ENCODE assay signal across 22 mouse cellular contexts in genomic region chr10:116296439-116296838, GRCm38 (mm10). TPM values are rescaled to one million over a fixed set of nuclear protein-coding genes. Genes with fewer than 3 reads are reported as not detected.
DNase-seq lines count a peak whose midpoint lies in the region; TF ChIP-seq lines count a peak whose summit lies in the region.
"Had no signal": no experiment of that assay in that cellular context is flagged by ENCODE, and none has a peak within 500 bp of the region (broad histone marks: within the 10 kb centered on the region; RNA-seq: fewer than 3 reads in every experiment).

No protein-coding gene starts in this region.

- H3ac ChIP-seq in C2C12 (ENCODE audit: control insufficient read depth, insufficient read length, low read depth) = no peak overlapping the region

- no peak overlapping the region for H3K9ac ChIP-seq in liver, adult 2 months (ENCODE audit: low read depth, low read length)
- H3K9ac ChIP-seq: embryonic facial prominence, embryonic 12.5 days; embryonic facial prominence, embryonic 15.5 days; hindbrain, embryonic 14.5 days had no signal

- no peak overlapping the region for H3K4me3 ChIP-seq in liver, adult 2 months (ENCODE audit: insufficient read depth, low read depth, low read length)
- H3K4me3 ChIP-seq in C2C12 (ENCODE audit: insufficient read depth, poor library complexity, severe bottlenecking) = no peak overlapping the region
- H3K4me3 ChIP-seq in embryonic fibroblast, embryonic 13.5 days (ENCODE audit: insufficient read depth, low read length) = no peak overlapping the region
- H3K4me3 ChIP-seq: embryonic facial prominence, embryonic 12.5 days; embryonic facial prominence, embryonic 15.5 days; erythroblast, embryonic 14.5 days; hindbrain, embryonic 10.5 days had no signal

- no peak for TF ChIP-seq CTCF in liver, adult 2 months (IDR thresholded peaks at IDR 0.05; ENCODE audit: low read depth, low read length)
- TF ChIP-seq CTCF in C2C12 (IDR thresholded peaks at IDR 0.05; ENCODE audit: control insufficient read depth, insufficient read depth, insufficient read length) = no peak
- no peak for TF ChIP-seq CTCF in embryonic fibroblast, embryonic 13.5 days (IDR thresholded peaks at IDR 0.05; ENCODE audit: borderline replicate concordance, insufficient read depth, low read length)

- H3K79me3 ChIP-seq in C2C12 (ENCODE audit: low read depth) = no peaks in the 10 kb centered on the region

- WGBS in liver, adult 2 months = 82% methylated on average over 4 of the region's 4 CpGs

- H3K4me1 ChIP-seq in liver, adult 2 months (ENCODE audit: control insufficient read depth, insufficient read depth, low read length) = no peaks in the 10 kb centered on the region
- H3K4me1 ChIP-seq in embryonic fibroblast, embryonic 13.5 days (ENCODE audit: control insufficient read depth, insufficient read depth, low read length) = peaks cover 7% of the 10 kb centered on the region

- DNase-seq in heart, adult 11 months = peak; percentile 33
- DNase-seq in heart, postnatal 4 days = no peak
- no peak for DNase-seq in liver, adult 2 months (ENCODE audit: extremely low read depth, low read depth, low spot score)
- no peak for DNase-seq in liver
- DNase-seq in cerebellum, adult 8-10 months = no peak
- DNase-seq in adrenal gland, adult 8-10 months = no peak
- DNase-seq: adrenal gland, adult 2 months; adrenal gland, postnatal 25 days; cerebellum, adult 11-12 months; cerebellum, adult 9-10 months; cerebellum, postnatal 14 days; gastrocnemius, postnatal 25 days; kidney, adult 18-20 months; kidney, adult 9 months had no signal

- H3K27me3 ChIP-seq in liver, adult 2 months (ENCODE audit: control insufficient read depth, insufficient read depth, low read length) = 0 out of 2 replicates have a peak, but pooled peaks cover 3% of the 10 kb centered on the region
- H3K27me3 ChIP-seq in C2C12 (ENCODE audit: control insufficient read depth, insufficient read depth, insufficient read length) = no peaks in the 10 kb centered on the region

- TF ChIP-seq POLR2A in liver, adult 2 months (IDR thresholded peaks at IDR 0.05; ENCODE audit: extremely low read depth, insufficient read depth, low read length) = no peak
- TF ChIP-seq POLR2A in embryonic fibroblast, embryonic 13.5 days (IDR thresholded peaks at IDR 0.05; ENCODE audit: low read depth, low read length) = no peak

- no peaks in the 10 kb centered on the region for H3K36me3 ChIP-seq in liver, adult 2 months (ENCODE audit: control insufficient read depth, insufficient read depth, low read length)
- no peaks in the 10 kb centered on the region for H3K36me3 ChIP-seq in C2C12 (ENCODE audit: control insufficient read depth, insufficient read depth)
- H3K36me3 ChIP-seq: embryonic facial prominence, embryonic 12.5 days; embryonic facial prominence, embryonic 15.5 days; hindbrain, embryonic 10.5 days had no signal

- H3K27ac ChIP-seq in liver, adult 2 months (replicated peaks; ENCODE audit: insufficient read depth, low read depth, low read length) = 0 out of 2 replicates have a peak overlapping the region, but pooled peaks have one; percentile 27
- H3K27ac ChIP-seq in embryonic fibroblast, embryonic 13.5 days (ENCODE audit: insufficient read depth, low read length) = peak overlapping the region; percentile 25; the same call in 1 of the 2 replicates
- H3K27ac ChIP-seq: embryonic facial prominence, embryonic 12.5 days; embryonic facial prominence, embryonic 15.5 days; hindbrain, embryonic 10.5 days; hindbrain, embryonic 14.5 days had no signal

- no peaks in the 10 kb centered on the region; the same call in 1 of the 2 replicates for H3K79me2 ChIP-seq in liver, adult 2 months (ENCODE audit: control insufficient read depth, insufficient read depth, low read length)
- no peaks in the 10 kb centered on the region for H3K79me2 ChIP-seq in C2C12 (ENCODE audit: control insufficient read depth, insufficient read depth)

TF ChIP-seq in C2C12, 6 proteins besides CTCF, POLR2A, EP300 and RAD21:
- TF ChIP-seq MAX (IDR thresholded peaks at IDR 0.05) = no peak
- TF ChIP-seq CEBPB (IDR thresholded peaks at IDR 0.05; ENCODE audit: low read depth) = peak; percentile 71
TF ChIP-seq in C2C12: peak in this region for 1.

RNA-seq across cellular contexts. Expression of gene Ptprb, which starts 21.1 kb away (rescaled TPM):
- 10 to 100 TPM; 56.8 to 65.5 TPM for total RNA-seq in heart, postnatal 4 days (2021)
- 39.8 and 44.2 TPM in 2 replicates for total RNA-seq in liver, adult 2 months (2014; rRNA removed)
- polyA plus RNA-seq in liver, adult 2 months (2012; rRNA removed) = 5.1 and 5.9 TPM in 2 replicates
- polyA plus RNA-seq in C2C12 (2012; fragmentation: generic; extraction: Trizol) = 0.02 TPM
- 7.6 and 9.0 TPM in 2 replicates for polyA plus RNA-seq in embryonic fibroblast, embryonic 13.5 days (2011; ENCODE audit: insufficient read length, low read depth, missing spikeins)
- 10 to 100 TPM; 40.5 to 66.0 (median 57.0) TPM for total RNA-seq in adrenal gland, adult 8-10 months (2022)
- total RNA-seq: granulocyte monocyte progenitor cell, adult 5-6 weeks had no signal
